In the genomic region with DNA sequence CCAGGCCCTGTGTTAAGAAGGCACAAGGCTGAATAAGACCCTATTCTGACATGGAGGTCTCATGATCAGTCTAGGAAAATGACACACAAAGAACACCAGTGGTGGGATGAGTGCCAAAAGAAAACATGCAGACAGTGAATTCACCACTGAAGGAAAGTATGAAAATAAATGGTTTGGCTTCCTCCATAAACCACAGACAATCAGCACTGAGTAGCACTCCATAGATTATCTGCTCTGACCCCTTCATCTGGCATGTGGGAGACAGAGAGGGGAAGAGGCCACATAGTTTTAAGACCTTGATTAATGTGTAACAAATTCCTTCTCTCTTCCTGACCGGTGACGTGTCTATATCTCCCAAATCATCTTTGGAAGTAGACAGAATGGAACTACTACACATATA, we compare ENCODE assay signal across 31 mouse cellular contexts. TPM values are rescaled to one million over a fixed set of nuclear protein-coding genes. Genes with fewer than 3 reads are reported as not detected.
A peak's percentile ranks its signal among the peaks of the same experiment; 100 is the strongest.
DNase-seq lines count a peak whose midpoint lies in the region; ATAC-seq and TF ChIP-seq lines count a peak whose summit lies in the region.
"Had no signal": no experiment of that assay in that cellular context is flagged by ENCODE, and none has a peak within 500 bp of the region (broad histone marks: within the 10 kb centered on the region; RNA-seq: fewer than 3 reads in every experiment).

No protein-coding gene starts in this region.

- ATAC-seq in kidney, embryonic 15.5 days (replicated peaks; ENCODE audit: low FRiP score) = no peak
- ATAC-seq in lung, embryonic 15.5 days (ENCODE audit: borderline replicate concordance, extremely low read depth, low FRiP score, low TSS enrichment) = peak; percentile 53; the same call in 1 of the 2 replicates
- ATAC-seq: forebrain, embryonic 16.5 days; inflammation-experienced regulatory T-cells, adult 6 months; midbrain, embryonic 13.5 days had no signal

- peak overlapping the region; percentile 23; the same call in 1 of the 2 replicates for H3K27ac ChIP-seq in kidney, embryonic 15.5 days
- H3K27ac ChIP-seq in lung, embryonic 15.5 days = no peak overlapping the region
- no peak overlapping the region for H3K27ac ChIP-seq in limb, embryonic 10.5 days
- H3K27ac ChIP-seq: embryonic facial prominence, embryonic 12.5 days; forebrain, embryonic 10.5 days; gastrocnemius, adult 2 months; heart, embryonic 13.5 days; hindbrain, embryonic 15.5 days; limb, embryonic 15.5 days; macrophage; midbrain, embryonic 13.5 days; neural tube, embryonic 13.5 days had no signal

- peaks cover 11% of the 10 kb centered on the region for H3K9me3 ChIP-seq in kidney, embryonic 15.5 days (replicated peaks)
- H3K9me3 ChIP-seq in lung, embryonic 15.5 days = 0 out of 2 replicates have a peak, but pooled peaks cover 3% of the 10 kb centered on the region
- H3K9me3 ChIP-seq in limb, embryonic 10.5 days (replicated peaks) = no peaks in the 10 kb centered on the region
- H3K9me3 ChIP-seq: embryonic facial prominence, embryonic 12.5 days; hindbrain, embryonic 15.5 days; liver, embryonic 13.5 days had no signal

- 17% methylated on average over 2 of the region's 2 CpGs for WGBS in kidney, embryonic 15.5 days
- 17% methylated on average over 2 of the region's 2 CpGs for WGBS in lung, embryonic 15.5 days
- 46% methylated on average over 2 of the region's 2 CpGs for WGBS in lung, adult 2 months
- 36% methylated on average over 2 of the region's 2 CpGs for WGBS in limb, embryonic 10.5 days

- DNase-seq in kidney, adult 8-10 months = no peak
- DNase-seq in lung, adult 2 months = no peak
- DNase-seq in NIH3T3 (ENCODE audit: low read depth) = peak; percentile 76
- DNase-seq in limb, embryonic 10.5 days (ENCODE audit: low spot score) = no peak
- no peak for DNase-seq in gastrocnemius, postnatal 36 days
- DNase-seq: adrenal gland, postnatal 14 days; cerebellum, adult 11 months; cerebellum, adult 9-10 months; cerebellum, postnatal 36 days; embryo, embryonic 11 days; gastrocnemius, adult 2 months; heart, postnatal 10 days; layer of hippocampus, postnatal 36 days; left cerebral cortex, postnatal 4 days; liver, embryonic 13.5 days; lung, adult 18-20 months; thymus, adult 2 months; thymus, postnatal 4 days had no signal

- intact Hi-C loops in gastrocnemius, postnatal 36 days (cut with DNase I) = no loop called here

- no peak for TF ChIP-seq POLR2A in lung, adult 2 months (IDR thresholded peaks at IDR 0.05; ENCODE audit: borderline replicate concordance, extremely low read depth, low read depth, low read length)

- H3K9ac ChIP-seq in kidney, embryonic 15.5 days = no peak overlapping the region
- H3K9ac ChIP-seq in lung, embryonic 15.5 days = no peak overlapping the region
- H3K9ac ChIP-seq: embryonic facial prominence, embryonic 12.5 days; heart, embryonic 13.5 days; hindbrain, embryonic 15.5 days; limb, embryonic 15.5 days; liver, embryonic 13.5 days; midbrain, embryonic 13.5 days; neural tube, embryonic 13.5 days had no signal

- no peak for TF ChIP-seq CTCF in lung, adult 2 months (IDR thresholded peaks at IDR 0.05; ENCODE audit: insufficient read depth, low read length)

- no peak overlapping the region for H3K4me3 ChIP-seq in kidney, embryonic 15.5 days (replicated peaks)
- no peak overlapping the region for H3K4me3 ChIP-seq in lung, embryonic 15.5 days
- H3K4me3 ChIP-seq in lung, adult 2 months (replicated peaks; ENCODE audit: extremely low read depth, low read depth, low read length) = no peak overlapping the region
- no peak overlapping the region for H3K4me3 ChIP-seq in limb, embryonic 10.5 days
- H3K4me3 ChIP-seq: embryonic facial prominence, embryonic 12.5 days; forebrain, embryonic 10.5 days; gastrocnemius, adult 2 months; heart, embryonic 13.5 days; hindbrain, embryonic 15.5 days; limb, embryonic 15.5 days; liver, embryonic 13.5 days; midbrain, embryonic 13.5 days; neural tube, embryonic 13.5 days had no signal

- no peaks in the 10 kb centered on the region for H3K27me3 ChIP-seq in kidney, embryonic 15.5 days
- H3K27me3 ChIP-seq in lung, embryonic 15.5 days = no peaks in the 10 kb centered on the region
- no peaks in the 10 kb centered on the region for H3K27me3 ChIP-seq in limb, embryonic 10.5 days (ENCODE audit: low read depth, poor library complexity, severe bottlenecking)
- H3K27me3 ChIP-seq: embryonic facial prominence, embryonic 12.5 days; limb, embryonic 15.5 days; liver, embryonic 13.5 days had no signal

- peaks cover 45% of the 10 kb centered on the region for H3K4me1 ChIP-seq in kidney, embryonic 15.5 days
- H3K4me1 ChIP-seq in lung, embryonic 15.5 days = peaks cover 40% of the 10 kb centered on the region
- peaks cover 24% of the 10 kb centered on the region for H3K4me1 ChIP-seq in lung, adult 2 months (ENCODE audit: control insufficient read depth, insufficient read depth, low read length)
- H3K4me1 ChIP-seq in limb, embryonic 10.5 days = peaks cover 38% of the 10 kb centered on the region
- H3K4me1 ChIP-seq: hindbrain, embryonic 15.5 days; midbrain, embryonic 13.5 days; neural tube, embryonic 13.5 days had no signal

- H3K4me2 ChIP-seq in kidney, embryonic 15.5 days = no peak overlapping the region
- H3K4me2 ChIP-seq in lung, embryonic 15.5 days = no peak overlapping the region
- H3K4me2 ChIP-seq: embryonic facial prominence, embryonic 12.5 days; heart, embryonic 13.5 days; hindbrain, embryonic 15.5 days; limb, embryonic 15.5 days; liver, embryonic 13.5 days; midbrain, embryonic 13.5 days; neural tube, embryonic 13.5 days had no signal

- no peaks in the 10 kb centered on the region for H3K36me3 ChIP-seq in kidney, embryonic 15.5 days
- H3K36me3 ChIP-seq in lung, embryonic 15.5 days = no peaks in the 10 kb centered on the region
- H3K36me3 ChIP-seq in limb, embryonic 10.5 days = no peaks in the 10 kb centered on the region
- H3K36me3 ChIP-seq: embryonic facial prominence, embryonic 12.5 days; forebrain, embryonic 10.5 days; G1E; heart, embryonic 13.5 days; hindbrain, embryonic 15.5 days; limb, embryonic 15.5 days; liver, embryonic 13.5 days; midbrain, embryonic 13.5 days; neural tube, embryonic 13.5 days had no signal

RNA-seq across cellular contexts. Expression of gene Hes1, which starts 47.4 kb away (rescaled TPM):
- 57.4 and 63.3 TPM in 2 replicates for polyA plus RNA-seq in kidney, embryonic 15.5 days (2015; fragmentation: Nextera tagmentation; extraction: Ambion mirVana)
- 47.1 and 49.2 TPM in 2 replicates for polyA plus RNA-seq in lung, embryonic 15.5 days (2015; fragmentation: Nextera tagmentation; extraction: Ambion mirVana)
- polyA plus RNA-seq in lung, adult 2 months (2012; rRNA removed) = 167 and 332 TPM in 2 replicates
- polyA plus RNA-seq in limb, embryonic 10.5 days (2016; fragmentation: Nextera tagmentation; extraction: Ambion mirVana) = 39.5 and 45.5 TPM in 2 replicates
- total RNA-seq in gastrocnemius, postnatal 36 days (2021) = 10 to 100 TPM; 11.4 to 12.3 TPM
- polyA plus RNA-seq: macrophage had no signal
